Mouse (Mus musculus): ENCODE results near the gene Mfn1. TPM values are rescaled to one million over a fixed set of nuclear protein-coding genes. Genes with fewer than 3 reads are reported as not detected.
A peak's percentile ranks its signal among the peaks of the same experiment; 100 is the strongest.

Mfn1 gene
- 100 to 1,000 TPM; 184 to 204 TPM for total RNA-seq (2021)
- long read RNA-seq, experiment 1, full-length matches to known transcripts: 67 of 155 reads
- long read RNA-seq, experiment 1, partial matches to known transcripts: 10 of 155 reads
- long read RNA-seq, experiment 1, other reads (novel, unspliced or antisense): 78 of 155 reads
- long read RNA-seq, experiment 2, full-length matches to known transcripts: 113 of 178 reads
- long read RNA-seq, experiment 2, partial matches to known transcripts: 16 of 178 reads
- long read RNA-seq, experiment 2, other reads (novel, unspliced or antisense): 49 of 178 reads

DNA sequence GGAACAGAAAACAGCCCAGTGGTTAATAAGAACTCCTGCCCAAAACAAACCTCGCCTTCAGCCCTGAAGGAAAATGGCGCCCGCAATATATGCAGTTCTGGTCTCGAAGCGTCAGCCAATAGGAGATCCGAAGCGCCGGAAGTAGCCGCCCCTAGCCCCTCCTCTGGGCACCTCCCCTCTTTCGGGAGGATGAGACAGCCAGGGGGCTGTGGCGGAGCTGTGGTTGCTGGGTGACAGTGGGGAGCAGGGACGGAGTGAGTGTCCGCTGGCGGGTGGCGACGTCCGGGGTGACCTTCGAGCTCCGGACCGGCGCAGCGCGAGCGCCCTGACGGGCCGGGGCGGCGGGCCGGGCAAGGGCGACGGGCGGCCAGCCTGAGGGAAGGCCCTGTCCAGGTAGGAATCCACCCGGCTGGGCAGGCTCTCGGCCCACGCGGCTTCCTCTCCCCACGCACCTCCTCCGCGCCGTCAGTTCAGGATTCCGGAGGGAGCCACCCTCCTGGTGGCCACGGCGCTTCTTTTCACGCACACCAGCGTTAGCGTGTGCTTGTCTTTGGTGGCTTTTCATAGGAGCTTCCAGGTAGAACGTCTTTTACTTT lies at the start of gene Mfn1:
Gene Mfn1 (plus strand): TSS at position 163 of the 596 bp plus-strand sequence.
- DNase-seq: peak; percentile 95

DNA sequence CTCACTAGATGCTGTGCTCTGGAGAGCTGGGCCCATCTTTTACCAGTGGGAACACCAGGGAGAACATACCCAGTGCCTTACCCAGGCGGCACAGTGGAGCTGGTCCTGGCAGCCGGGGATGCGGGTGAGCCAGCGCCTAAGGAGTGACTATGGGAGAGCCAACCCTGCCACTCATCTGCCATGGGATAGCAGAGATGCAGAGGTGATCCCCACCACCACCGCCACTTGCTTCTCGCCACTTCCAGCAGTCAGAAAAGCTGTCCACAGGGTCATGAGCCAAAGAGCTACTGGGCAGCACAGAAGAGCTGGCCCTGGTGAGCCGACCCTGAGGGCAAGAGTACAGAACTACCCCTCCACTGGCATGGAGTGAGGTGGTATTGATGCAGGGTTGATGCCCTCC lies 49.3 kb upstream of the Mfn1 start:
- no peak for DNase-seq

DNA sequence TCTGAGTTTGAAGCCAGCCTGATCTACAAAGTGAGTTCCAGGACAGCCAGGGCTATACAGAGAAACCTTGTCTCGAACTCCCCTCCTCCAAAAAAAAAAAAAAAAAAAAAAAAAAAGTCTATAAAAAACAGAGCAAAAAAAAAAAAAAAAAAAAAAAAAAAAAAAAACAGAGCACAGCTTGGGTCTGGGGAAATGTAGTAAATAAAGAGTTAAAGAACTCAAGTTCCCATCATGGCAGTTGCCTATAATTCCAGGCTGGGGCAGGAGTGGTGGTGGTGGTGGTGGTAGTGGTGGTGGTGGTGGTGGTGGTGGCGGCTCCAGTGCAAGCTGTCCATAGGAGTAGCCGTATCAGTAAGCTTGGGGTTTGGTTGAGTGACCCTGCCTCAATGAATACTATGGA lies 46.2 kb upstream of the Mfn1 start:
- no peak for DNase-seq

DNA sequence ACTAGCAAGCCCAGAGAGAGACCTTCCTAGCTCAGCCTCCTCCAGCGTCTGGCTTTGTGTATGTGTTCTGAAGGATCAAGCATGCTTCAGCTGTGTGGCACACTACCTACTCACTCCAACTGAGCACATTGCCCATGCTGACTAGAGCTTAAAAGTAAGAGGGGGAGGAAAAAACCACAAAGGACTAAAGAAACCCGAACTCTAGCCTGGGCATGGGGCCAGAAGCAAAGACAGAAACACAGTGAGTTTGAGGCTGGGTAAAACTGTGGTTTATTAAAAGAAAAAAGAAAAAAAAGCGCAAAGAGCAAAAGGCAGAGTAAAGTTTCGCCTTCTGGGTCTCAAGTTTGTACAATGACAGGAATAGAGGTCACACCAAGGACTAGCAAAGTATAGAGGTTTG lies 42.7 kb upstream of the Mfn1 start:
- no peak for DNase-seq

DNA sequence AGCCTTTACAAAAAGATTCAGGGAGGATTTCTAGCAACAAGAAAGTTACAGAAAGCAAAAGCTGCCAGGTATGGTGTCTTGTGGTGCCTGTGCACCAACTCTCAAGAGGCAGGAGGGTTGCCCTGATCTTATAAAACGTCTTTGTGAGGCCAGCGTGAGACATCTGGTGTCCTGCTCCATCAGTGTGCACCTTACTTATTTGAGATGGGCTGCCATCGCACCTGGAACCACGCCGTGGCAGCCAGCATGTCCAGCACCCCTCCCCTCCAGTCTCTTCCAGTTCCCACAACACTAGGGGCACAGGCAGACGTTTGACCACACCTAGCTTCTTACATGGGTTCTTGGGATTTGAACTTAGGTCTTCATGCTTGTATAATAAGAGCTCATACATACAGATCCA lies 41.1 kb upstream of the Mfn1 start:
- DNase-seq: no peak

DNA sequence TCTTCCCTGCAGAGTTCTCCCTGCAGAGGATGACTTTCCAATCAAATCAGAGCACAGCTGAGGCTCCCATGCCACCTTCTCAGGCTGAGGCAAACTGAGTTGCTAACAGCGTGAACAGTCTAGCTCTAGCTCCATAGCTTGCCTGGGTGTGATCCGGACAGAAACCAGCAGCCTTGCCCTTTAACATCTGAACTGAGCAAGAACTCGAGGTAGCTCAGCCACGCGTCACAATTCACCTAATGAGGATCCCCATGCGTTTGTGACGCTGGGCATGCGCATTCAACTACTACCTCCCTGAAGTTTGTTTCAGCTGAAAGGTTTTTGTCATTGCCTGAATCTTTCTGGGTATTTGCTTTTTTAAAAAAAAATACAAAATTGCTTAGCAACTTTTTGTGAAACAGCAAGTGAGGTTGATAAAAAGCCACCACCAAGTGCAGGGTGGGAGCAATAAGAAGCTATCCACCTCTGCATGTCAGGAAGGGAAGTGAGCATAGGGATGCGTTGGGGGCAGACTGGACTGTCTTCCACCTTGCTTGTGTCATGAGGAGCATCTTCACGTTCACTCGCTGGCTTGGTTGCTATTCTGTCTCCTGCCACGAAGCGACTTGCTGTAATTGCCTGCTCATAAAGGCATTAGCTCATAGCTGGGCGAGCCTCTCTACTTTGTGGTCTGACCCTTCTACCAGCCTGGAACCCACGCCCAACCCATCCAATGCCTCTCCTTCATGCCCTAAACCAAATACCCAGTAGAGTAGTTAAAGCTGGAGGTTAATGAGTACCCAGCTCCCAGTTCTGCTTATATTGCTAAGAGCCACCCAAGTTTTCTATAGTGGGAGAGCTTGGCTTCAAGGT lies 39.0 kb upstream of the Mfn1 start:
- DNase-seq: no peak

DNA sequence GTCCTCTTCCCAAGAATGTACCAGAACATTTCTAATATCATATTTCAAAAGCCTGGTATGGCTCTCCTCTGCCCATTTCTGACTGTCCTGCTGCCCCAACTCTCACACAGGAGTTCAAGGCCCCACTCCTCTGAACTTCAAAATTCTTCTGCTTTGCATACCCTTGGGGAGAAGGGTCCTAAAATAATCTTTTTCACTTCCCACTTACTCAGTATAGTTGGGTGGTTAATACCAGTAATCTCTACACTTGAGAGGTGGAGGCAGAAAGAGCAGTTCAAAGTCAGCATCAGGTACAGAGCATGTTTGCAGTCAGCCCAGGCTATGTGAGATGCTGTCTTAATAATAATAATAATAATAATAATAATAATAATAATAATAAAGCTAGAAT lies 38.3 kb upstream of the Mfn1 start:
- DNase-seq: no peak

DNA sequence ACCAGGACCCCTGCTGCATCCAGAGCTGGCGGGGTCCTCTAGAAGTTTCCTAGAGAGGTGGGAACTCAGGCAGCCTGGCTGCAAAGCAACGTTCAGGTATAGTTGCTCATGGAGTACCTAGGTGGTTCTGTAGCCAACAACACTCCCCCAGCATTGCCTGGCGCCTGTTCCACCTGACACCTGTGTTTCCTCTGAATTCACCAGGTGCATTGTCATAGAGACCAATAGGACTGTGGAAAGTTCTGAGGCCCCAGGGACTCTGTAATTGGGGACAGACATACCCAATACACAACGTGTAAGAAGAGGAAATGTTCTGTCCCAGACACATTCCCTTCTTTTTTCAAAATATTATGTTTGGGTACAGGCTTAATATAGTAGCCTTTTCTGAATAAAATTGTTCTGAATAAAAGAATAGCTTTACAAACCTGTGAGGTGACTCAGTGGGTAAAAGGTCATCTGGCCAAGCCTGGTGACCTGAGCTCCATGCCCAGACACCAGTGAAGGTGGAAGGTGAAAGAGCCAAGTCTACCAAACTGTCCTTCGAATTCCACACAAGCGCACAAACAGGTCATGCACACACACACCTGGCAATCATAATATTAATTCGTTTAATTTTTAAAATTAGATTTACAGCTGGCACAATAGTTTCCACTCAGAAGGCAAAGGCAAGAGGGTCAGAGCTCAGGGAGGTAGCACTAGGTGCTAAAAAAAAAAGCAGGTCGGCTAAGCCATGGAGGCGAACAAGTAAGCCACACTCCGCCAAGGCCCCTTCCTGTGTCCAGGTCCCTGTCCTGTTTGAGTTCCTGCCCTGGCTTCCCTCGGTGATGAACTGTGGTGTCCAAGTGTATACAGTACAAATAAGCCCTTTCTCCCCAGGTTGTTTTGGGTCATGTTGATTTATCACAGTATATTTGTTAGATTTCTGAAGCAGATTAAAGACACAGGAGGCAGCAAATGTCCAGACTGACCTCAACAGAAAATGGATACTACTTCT lies 36.9 kb upstream of the Mfn1 start, which contains the start of gene Kcnmb3:
Gene Kcnmb3 (minus strand): TSS at position 135 of the 994 bp plus-strand sequence.
- DNase-seq: no peak

DNA sequence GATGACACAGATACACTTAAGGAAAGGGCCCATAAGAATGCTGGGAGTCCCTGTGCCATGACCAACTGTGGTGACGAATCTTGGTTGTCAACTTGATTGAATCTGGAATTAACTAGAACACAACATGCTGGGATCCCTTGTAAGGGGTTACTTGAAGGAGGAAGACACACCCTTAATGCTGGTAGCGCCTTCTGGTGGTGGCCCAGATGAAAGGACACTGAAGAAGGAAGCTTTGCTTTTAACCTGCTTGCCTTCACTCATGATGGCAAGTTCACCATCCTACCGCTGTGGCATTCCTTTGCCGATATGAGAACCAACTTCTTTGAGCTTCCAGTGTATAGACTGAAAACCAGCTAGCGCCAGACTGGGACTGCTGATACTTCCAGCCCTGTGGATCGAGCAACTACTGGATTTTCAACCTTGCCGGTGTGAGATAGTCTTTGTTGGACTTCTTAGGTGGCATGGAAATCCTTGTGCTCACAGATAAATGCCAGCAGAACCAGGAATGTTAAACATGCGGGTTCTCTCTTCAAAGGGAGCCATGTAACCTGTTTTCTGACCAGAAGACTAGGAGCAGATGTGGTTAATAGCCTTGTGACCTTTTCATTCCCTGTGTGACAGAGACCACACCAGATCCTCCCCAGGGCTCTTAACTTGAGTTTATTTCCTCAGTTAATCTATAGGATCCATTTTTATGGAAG lies 34.7 kb upstream of the Mfn1 start:
- no peak for DNase-seq

DNA sequence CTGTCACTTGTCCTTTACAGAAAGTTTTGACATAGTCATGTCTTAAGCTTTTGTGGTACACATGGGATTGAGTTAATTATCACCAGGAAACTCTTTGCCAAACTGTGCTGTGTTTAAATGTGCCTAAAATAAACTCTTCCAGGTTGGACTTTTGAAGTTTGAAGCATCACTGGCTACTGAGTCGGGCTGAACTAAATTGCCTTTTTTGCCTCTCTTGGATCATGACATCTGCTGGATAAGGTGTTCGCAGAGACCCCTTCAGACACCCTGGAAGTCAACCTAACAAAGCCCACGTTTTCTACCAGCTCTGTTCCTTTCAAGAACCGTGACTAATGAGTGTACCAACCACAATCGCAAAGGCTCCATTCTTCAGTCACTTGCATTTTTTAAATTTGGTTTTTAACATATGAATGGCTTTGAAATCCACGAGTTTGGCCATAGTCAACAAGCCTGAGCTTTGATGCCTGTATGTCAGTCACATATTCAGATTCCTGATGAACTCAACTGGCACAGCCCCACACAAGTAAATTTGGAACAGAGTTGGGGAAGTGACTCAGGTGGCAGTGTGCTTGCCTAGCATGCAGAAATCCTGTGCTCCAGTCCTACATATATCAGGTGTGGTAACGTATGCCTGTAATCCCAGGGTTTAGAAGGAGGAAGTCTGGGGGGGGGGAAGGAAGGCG lies 34.0 kb upstream of the Mfn1 start:
- DNase-seq: no peak

DNA sequence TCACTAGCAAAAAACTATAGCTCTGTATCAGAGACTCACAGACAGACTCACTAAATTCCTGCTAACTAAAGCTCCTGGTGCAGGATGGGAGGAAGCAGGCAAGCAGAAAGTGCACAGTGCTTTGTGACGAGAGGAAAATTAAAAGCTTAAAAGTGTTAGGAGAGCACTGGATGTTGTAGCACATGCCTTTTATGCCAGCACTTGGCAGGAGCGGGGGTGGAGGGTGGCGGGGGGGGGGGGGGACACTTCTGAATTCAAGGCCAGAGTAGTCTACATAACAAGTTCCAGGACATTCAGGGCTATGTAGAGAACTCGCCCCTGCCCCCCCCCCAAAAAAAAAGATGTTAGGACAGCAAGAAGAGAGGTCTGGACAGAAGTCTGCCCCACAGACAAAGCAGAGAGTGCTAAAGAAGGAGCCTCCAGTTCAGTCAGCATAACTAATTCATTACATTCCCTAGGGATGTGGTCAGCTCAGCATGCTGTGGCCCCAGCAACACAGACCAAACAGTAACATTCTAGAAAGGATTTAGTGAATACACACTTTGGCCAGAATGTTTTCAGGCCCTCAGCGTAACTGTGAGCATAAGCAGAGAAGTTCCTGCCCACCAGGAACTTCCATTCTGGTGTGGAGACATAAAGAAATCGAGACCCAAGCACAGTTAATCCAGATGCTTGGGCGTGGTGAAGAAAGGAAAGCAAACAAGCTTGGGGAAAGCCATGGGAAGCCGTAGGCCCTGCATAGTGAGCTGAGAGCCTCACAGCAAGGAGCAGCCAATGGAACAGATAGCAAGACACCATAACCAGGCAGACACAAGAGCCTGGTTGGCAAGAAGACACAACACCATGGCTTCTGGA lies 33.2 kb upstream of the Mfn1 start:
- no peak for DNase-seq

DNA sequence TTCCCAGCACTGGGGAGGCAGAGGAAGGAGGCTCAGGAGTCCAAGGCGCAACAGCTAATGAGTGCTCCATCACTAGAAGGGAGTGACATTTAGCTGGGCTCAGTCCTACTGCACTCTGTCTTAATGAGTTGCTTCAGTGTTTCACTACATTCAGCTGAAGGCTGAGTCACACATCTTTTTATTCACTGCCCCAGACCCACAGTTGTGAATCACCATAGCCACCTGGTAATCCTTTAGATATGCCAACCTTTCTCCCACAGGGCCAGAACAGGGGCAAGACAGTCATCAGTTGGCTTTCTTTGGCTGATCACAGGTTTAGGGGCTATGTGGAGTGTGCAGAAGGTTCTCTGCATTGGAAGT lies 32.6 kb upstream of the Mfn1 start:
- no peak for DNase-seq

DNA sequence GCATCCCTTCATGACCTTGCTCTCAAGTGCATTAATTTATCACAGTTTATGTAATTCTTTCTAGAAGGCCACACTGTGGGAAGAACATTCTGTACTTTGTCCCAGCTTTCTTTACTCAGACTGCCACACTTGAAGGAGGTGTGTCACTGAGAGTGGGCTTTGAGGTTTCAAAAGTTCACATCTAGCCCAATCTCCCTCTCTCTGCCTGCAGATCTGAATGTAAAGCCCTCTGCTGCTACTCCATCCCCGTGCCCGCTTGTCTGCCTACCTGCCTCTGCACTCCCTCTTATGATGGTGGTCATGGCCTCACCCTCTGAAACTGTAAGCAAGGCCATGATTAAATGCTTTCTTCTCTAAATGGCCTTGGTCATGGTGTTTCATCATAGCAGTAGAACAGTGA lies 28.9 kb upstream of the Mfn1 start:
- DNase-seq: no peak

DNA sequence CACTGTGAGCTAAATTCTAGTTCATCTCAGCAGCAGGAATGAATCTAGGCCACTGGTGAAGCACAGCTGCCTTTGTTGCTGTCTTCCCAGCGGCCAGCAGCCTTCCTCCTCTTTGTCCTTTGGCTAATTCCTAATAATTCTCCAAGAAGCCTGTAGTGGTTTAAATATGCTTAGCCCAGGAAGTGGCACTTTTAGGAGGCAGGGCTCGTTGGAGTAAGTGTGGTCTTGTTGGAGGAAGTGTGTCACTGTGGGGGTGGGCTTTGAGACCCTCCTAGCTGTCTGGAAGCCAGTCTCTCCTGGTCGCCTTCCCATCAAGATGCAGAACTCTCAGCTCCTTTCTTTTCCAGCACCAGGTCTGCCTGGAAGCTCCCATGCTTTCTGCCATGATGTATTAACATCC lies 23.4 kb upstream of the Mfn1 start:
- no peak for DNase-seq

DNA sequence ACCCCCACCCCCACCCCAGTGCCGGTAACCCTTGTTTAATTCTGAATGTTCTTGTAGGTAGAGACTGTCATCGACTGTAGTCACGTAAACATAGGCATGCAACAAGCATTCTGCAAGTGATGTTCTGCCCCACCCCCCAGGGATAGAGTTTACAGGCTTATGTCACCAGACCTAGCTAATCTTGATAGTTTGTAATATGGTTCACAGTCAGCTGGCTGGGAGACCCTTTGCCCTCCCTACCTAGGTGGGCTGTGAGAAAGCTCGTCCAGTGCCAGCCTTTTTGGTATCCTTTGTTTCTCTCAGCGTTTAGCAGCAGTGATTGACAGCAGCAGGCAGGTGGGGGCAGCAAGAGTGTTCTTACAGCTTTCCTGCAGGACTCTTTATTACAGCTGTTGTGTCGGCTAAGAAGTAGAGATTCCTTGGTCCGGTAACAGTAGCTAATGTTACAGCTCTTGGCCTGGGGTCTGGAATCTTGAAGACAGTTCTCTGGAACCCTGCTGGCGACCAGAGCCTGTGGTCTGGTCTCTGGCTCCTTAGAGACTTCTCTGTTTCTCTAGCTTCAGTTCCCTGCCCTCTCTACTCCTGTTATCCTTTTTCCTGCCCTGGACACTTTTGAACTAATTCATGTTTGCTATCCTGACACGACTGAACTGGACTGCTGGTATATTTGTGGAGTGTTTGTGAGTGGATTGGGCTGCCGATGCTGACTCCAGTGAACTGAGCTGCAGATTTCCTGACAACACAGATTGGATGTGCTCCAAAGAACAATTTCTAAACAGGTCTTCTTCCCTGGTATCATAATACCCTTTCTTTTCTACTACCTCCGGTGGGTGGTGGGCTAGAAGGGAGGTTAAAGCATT lies 22.7 kb upstream of the Mfn1 start:
- DNase-seq: no peak

DNA sequence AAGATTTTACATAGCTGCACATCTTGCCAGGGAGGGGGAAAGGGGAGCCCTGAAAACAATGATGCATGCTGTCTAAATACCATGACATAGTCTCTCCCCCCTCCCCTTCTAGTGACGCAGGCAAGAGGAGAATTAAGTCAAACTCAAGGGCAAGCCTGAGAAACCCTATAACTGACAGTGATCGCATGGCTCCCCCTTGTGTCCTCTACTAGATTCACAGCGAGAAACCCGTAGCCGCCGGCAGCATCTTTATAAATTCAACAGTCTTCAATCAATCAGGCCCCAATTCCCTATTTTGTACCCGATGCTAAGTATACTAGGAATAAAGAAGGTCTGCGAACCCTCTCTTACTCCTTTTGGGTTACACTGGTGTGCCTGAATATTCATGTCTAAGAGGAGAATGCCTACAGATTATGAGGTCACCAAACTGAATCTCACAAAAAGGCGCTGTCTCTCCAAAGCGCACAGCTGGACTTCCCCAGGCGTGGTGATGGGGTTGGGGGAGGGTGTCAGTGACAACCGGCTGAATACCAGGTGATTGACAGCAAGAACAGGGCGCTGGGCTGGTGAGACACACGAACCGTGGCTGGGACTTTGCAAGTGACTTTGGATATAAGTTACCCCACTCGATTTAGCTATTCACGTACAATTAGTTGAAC lies 20.5 kb upstream of the Mfn1 start:
- peak; percentile 29 for DNase-seq

DNA sequence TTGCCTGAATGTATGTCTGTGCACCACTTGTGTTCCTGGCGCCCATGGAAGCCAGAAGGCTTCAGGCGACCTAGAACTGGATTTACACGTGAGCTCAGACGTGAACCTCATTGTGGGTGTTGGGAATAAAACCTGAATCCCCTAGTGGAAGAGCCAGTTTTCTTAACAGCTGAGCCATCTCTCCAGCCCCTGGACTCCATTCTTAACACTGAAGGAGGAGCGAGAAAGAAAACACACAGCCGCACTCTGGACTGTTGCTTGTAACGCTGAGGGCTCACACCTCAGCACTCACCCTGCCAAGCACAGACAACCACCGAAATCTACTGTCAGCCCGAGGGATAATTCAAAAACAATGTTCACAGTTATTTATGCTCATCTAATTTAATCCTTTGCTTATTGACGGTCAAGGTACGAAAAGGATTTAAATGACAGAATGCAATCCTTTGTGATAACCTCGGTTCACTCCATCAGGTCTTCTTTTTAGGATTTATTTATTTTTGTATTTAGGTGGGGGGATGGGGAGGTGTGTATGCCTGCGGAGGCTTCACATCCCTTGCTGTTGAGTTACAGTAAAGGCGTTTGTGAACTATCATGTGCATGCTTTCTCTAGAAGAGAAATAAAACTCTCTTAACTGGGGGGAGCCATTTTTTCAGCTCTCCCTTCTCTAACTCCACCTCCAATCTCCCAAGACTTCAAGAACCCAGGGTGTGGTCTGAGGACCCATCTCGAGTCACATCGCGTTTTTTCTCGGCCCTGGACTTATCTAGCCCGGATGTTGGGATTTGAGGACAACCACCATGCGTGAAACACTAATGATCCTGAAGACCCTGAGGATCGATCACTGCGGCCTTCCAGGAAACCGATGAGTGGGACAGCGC lies 19.5 kb upstream of the Mfn1 start, which contains the start of gene Zfp639:
Gene Zfp639 (plus strand): TSS at position 764 of the 879 bp plus-strand sequence.
- DNase-seq: no peak
